8 mouse cellular contexts compared by ENCODE assay signal in genomic region chr2:152197301-152197712, GRCm38 (mm10). TPM values are rescaled to one million over a fixed set of nuclear protein-coding genes. Genes with fewer than 3 reads are reported as not detected.
DNase-seq lines count a peak whose midpoint lies in the region; ATAC-seq lines count a peak whose summit lies in the region.

No protein-coding gene starts in this region.

- H3K4me2 ChIP-seq in hindbrain, embryonic 15.5 days, result no peak overlapping the region

- WGBS in hindbrain, embryonic 15.5 days, result 50% methylated on average over 10 of the region's 10 CpGs

- DNase-seq in WW6 (ENCODE audit: low read depth, low spot score), result peak; percentile 63
- peak; percentile 83 to 88 for DNase-seq in cerebellum, postnatal 10 days
- peak; percentile 45 to 58 for DNase-seq in frontal cortex, postnatal 14 days (ENCODE audit: low spot score in 2 of 2)
- DNase-seq in layer of hippocampus, postnatal 14 days (ENCODE audit: low spot score in 2 of 2), result peak; percentile 66 to 83
- DNase-seq in lung, postnatal 25 days (ENCODE audit: low spot score), result peak; percentile 74
- peak; percentile 98 for DNase-seq in retina, embryonic 14.5 days (ENCODE audit: low spot score)
- peak; percentile 50 for DNase-seq in thymus, postnatal 4 days

- peak; percentile 86 for ATAC-seq in hindbrain, embryonic 15.5 days (ENCODE audit: low FRiP score, low read depth)

- no peaks in the 10 kb centered on the region for H3K9me3 ChIP-seq in hindbrain, embryonic 15.5 days

- H3K27ac ChIP-seq in hindbrain, embryonic 15.5 days (replicated peaks), result no peak overlapping the region

- H3K9ac ChIP-seq in hindbrain, embryonic 15.5 days, result no peak overlapping the region

- H3K4me3 ChIP-seq in hindbrain, embryonic 15.5 days, result no peak overlapping the region

- H3K4me1 ChIP-seq in hindbrain, embryonic 15.5 days (replicated peaks), result peaks cover 4% of the 10 kb centered on the region; the same call in 1 of the 2 replicates

- H3K36me3 ChIP-seq in hindbrain, embryonic 15.5 days, result no peaks in the 10 kb centered on the region

- H3K27me3 ChIP-seq in hindbrain, embryonic 15.5 days, result no peaks in the 10 kb centered on the region

RNA-seq across cellular contexts. Expression of gene Csnk2a1, which starts 29.3 kb away (rescaled TPM):
- 94.2 and 97.7 TPM in 2 replicates for polyA plus RNA-seq in hindbrain, embryonic 15.5 days (2015; fragmentation: Nextera tagmentation; extraction: Ambion mirVana)
- total RNA-seq in layer of hippocampus, postnatal 14 days (2021), result 100 to 1,000 TPM; 107 to 112 TPM

RNA-seq across cellular contexts. Expression of gene Tcf15, which starts 53.9 kb away (rescaled TPM):
- 1.1 and 1.7 TPM in 2 replicates for polyA plus RNA-seq in hindbrain, embryonic 15.5 days (2015; fragmentation: Nextera tagmentation; extraction: Ambion mirVana)
- total RNA-seq in layer of hippocampus, postnatal 14 days (2021), result 1 to 10 TPM; 2.7 to 3.1 TPM
